Mouse (Mus musculus) Patski (cell line): ENCODE data around the gene Epha10. TPM values are rescaled to one million over a fixed set of nuclear protein-coding genes. Genes with fewer than 3 reads are reported as not detected.

ENCODE experiments used
- ATAC-seq: fragments of 100-300 bp; one replicate; pipeline ENCODE4 v1.8.0; 2021
- CTCF ChIA-PET: fragments of 350-600 bp; sonication (Branson Sonifier 250); formaldehyde crosslinking; loops from one replicate; lab custom pipeline; 2022; ENCODE audit warnings: inconsistent platforms; lab: Charles Lee
- POLR2A ChIA-PET: fragments of 350-600 bp; sonication (Branson Sonifier 250); formaldehyde crosslinking; loops from one replicate; lab custom pipeline; 2022; ENCODE audit warnings: antibody characterized with exemption, inconsistent platforms; lab: Charles Lee
- DNase-seq: peaks from one replicate; pipeline ENCODE4 v3.0.0-alpha.2; 2011; ENCODE audit warnings: low read depth, low spot score
- H3K27me3 ChIP-seq: fragments of 371-371 bp; one replicate; pipeline ENCODE4 v1.5.1; 2021
- CTCF ChIP-seq: fragments of 100-300 bp; IDR thresholded peaks from one replicate; pipeline ENCODE4 v1.5.1; 2021
- in situ Hi-C: fragments of 300-500 bp; cut with MboI; formaldehyde crosslinking; loops from 3 replicates; pipeline ENCODE4 v1.11.1; 2018; ENCODE audit warnings: low pct_unique_long_range_greater_than_20kb, mixed read lengths
- polyA plus RNA-seq: library from polyadenylated mRNA; unstranded; gene quantifications from one replicate; pipeline ENCODE4 v1.2.3, GENCODE M21; 2021

The Epha10 gene
- polyA plus RNA-seq, 1 experiment from 2014 or later = not detected

GRCm38 (mm10) chr4:124943022-124943421 is 62.3 kb downstream of the Epha10 start:
- in situ Hi-C loops = loop anchor here (5.0 kb wide), 1 partner anchor 114 kb away; no protein-coding TSS in a partner anchor
- TF ChIP-seq CTCF = peak; percentile 73
- DNase-seq (no peak), ATAC-seq (no peak)
- no peaks in the 10 kb centered on the region for H3K27me3 ChIP-seq
- CTCF ChIA-PET = interaction anchor here (0.6 to 3.5 kb wide), 11 partner anchors 10 to 156 kb away, joined by 3 to 20 read pairs (median 4); no protein-coding TSS in a partner anchor
- POLR2A ChIA-PET = interaction anchor here (0.9 kb wide), 1 partner anchor 114 kb away, joined by 3 read pairs; no protein-coding TSS in a partner anchor

- CTCF ChIA-PET = interaction anchor here (1.2 to 3.5 kb wide), 6 partner anchors 9 to 156 kb away, joined by 3 to 20 read pairs (median 5); no protein-coding TSS in a partner anchor
- POLR2A ChIA-PET = no interaction called here
- no peaks in the 10 kb centered on the region for H3K27me3 ChIP-seq
- DNase-seq (no peak), ATAC-seq (no peak)
- in situ Hi-C loops = loop anchor here (5.0 kb wide), 1 partner anchor 114 kb away; no protein-coding TSS in a partner anchor
- no peak for TF ChIP-seq CTCF
Observed at GRCm38 (mm10) chr4:124943781-124944180, 63.1 kb downstream of the Epha10 start.

- ATAC-seq (no peak), DNase-seq (no peak)
- TF ChIP-seq CTCF = peak; percentile 59
- in situ Hi-C loops = loop anchor here (5.0 kb wide), 1 partner anchor 112 kb away; no protein-coding TSS in a partner anchor
- CTCF ChIA-PET = interaction anchor here (0.6 to 3.5 kb wide), 2 partner anchors 112 to 228 kb away, joined by 3 to 20 read pairs; no protein-coding TSS in a partner anchor
- H3K27me3 ChIP-seq = no peaks in the 10 kb centered on the region
- POLR2A ChIA-PET = no interaction called here
Observed at GRCm38 (mm10) chr4:124944961-124945360, 64.3 kb downstream of the Epha10 start.

- no peak for DNase-seq
- in situ Hi-C loops = no loop called here
- POLR2A ChIA-PET = no interaction called here
- no peak for ATAC-seq
- CTCF ChIA-PET = no interaction called here
- no peaks in the 10 kb centered on the region for H3K27me3 ChIP-seq
- no peak for TF ChIP-seq CTCF
Observed at GRCm38 (mm10) chr4:124949488-124949887, 68.8 kb downstream of the Epha10 start.

- no peak for DNase-seq
- CTCF ChIA-PET = no interaction called here
- ATAC-seq = no peak
- in situ Hi-C loops = no loop called here
- H3K27me3 ChIP-seq = no peaks in the 10 kb centered on the region
- POLR2A ChIA-PET = no interaction called here
- TF ChIP-seq CTCF = no peak
Observed at GRCm38 (mm10) chr4:124950181-124951035, 69.7 kb downstream of the Epha10 start.

- TF ChIP-seq CTCF = no peak
- H3K27me3 ChIP-seq = peaks cover 1% of the 10 kb centered on the region
- CTCF ChIA-PET = interaction anchor here (3.8 kb wide), 1 partner anchor 8 kb away, joined by 13 read pairs; no protein-coding TSS in a partner anchor
- DNase-seq (no peak), ATAC-seq (no peak)
- in situ Hi-C loops = no loop called here
- POLR2A ChIA-PET = no interaction called here
Observed at GRCm38 (mm10) chr4:124951036-124951433, 70.3 kb downstream of the Epha10 start.

GRCm38 (mm10) chr4:124953546-124953945 is 72.8 kb downstream of the Epha10 start:
- no peak for DNase-seq
- H3K27me3 ChIP-seq = peaks cover 4% of the 10 kb centered on the region
- POLR2A ChIA-PET = no interaction called here
- no peak for ATAC-seq
- CTCF ChIA-PET = interaction anchor here (3.8 kb wide), 1 partner anchor 10 kb away, joined by 13 read pairs; no protein-coding TSS in a partner anchor
- no peak for TF ChIP-seq CTCF
- in situ Hi-C loops = no loop called here

GRCm38 (mm10) chr4:124957284-124957683 is 76.6 kb downstream of the Epha10 start:
- peaks cover 9% of the 10 kb centered on the region for H3K27me3 ChIP-seq

GRCm38 (mm10) chr4:124959062-124959461 is 78.4 kb downstream of the Epha10 start:
- no peak for ATAC-seq
- DNase-seq = no peak
- TF ChIP-seq CTCF = no peak
- H3K27me3 ChIP-seq = peaks cover 9% of the 10 kb centered on the region
- ChIA-PET CTCF (no interaction called here), POLR2A (no interaction called here)
- in situ Hi-C loops = no loop called here

More at GRCm38 (mm10) chr4:124957284-124957683, 76.6 kb downstream of the Epha10 start:
- in situ Hi-C loops = no loop called here
- DNase-seq (no peak), ATAC-seq (no peak)
- ChIA-PET POLR2A (no interaction called here), CTCF (no interaction called here)
- TF ChIP-seq CTCF = no peak

GRCm38 (mm10) chr4:124960940-124961339 is 80.2 kb downstream of the Epha10 start:
- DNase-seq (no peak), ATAC-seq (no peak)
- ChIA-PET POLR2A (no interaction called here), CTCF (no interaction called here)
- in situ Hi-C loops = no loop called here
- TF ChIP-seq CTCF = no peak
- peaks cover 12% of the 10 kb centered on the region for H3K27me3 ChIP-seq

GRCm38 (mm10) chr4:124962576-124962975 is 81.9 kb downstream of the Epha10 start:
- TF ChIP-seq CTCF = no peak
- POLR2A ChIA-PET = interaction anchor here (0.7 kb wide), 2 partner anchors 33 to 1029 kb away, joined by 3 to 4 read pairs; no protein-coding TSS in a partner anchor
- CTCF ChIA-PET = no interaction called here
- ATAC-seq (no peak), DNase-seq (no peak)
- peaks cover 9% of the 10 kb centered on the region for H3K27me3 ChIP-seq
- in situ Hi-C loops = no loop called here
